Mouse (Mus musculus): Measurements from ENCODE around the gene Plpp6. TPM values are rescaled to one million over a fixed set of nuclear protein-coding genes. Genes with fewer than 3 reads are reported as not detected.

The Plpp6 gene
- polyA plus RNA-seq (2015; fragmentation: Illumina TruSeq; extraction: RNeasy Lipid Tissue Mini Kit (QIAGEN cat#74804); ENCODE audit: insufficient read depth, low replicate concordance), result 22.0 TPM

DNA sequence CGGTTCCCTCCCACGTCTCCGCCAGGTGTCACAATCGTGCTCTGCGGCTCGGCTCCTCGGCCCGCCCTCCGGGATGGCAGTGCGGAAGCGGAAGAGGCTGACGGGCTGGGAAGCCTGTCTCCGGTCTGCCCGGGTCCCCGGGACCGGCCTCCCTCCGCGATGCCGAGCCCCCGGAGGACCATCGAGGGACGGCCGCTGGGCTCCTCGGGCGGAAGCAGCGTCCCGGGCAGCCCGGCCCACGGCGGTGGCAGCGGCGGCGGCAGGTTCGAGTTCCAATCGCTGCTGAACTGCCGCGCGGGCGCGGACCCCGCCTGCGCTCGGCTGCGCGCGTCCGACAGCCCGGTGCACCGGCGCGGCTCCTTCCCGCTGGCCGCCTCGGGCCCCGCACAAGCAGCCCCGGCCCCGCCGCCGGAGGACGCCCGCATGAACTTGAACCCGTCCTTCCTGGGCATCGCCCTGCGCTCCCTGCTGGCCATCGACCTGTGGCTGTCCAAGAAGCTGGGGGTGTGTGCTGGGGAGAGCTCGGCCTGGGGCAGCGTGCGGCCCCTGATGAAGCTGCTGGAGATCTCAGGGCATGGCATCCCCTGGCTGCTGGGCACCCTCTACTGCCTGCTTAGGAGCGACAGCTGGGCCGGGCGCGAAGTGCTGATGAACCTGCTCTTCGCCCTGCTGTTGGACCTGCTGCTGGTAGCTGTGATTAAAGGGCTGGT, at the start of gene Plpp6:
TSS of gene Plpp6 (plus strand) at position 112 of the 710 bp plus-strand sequence.

DNA sequence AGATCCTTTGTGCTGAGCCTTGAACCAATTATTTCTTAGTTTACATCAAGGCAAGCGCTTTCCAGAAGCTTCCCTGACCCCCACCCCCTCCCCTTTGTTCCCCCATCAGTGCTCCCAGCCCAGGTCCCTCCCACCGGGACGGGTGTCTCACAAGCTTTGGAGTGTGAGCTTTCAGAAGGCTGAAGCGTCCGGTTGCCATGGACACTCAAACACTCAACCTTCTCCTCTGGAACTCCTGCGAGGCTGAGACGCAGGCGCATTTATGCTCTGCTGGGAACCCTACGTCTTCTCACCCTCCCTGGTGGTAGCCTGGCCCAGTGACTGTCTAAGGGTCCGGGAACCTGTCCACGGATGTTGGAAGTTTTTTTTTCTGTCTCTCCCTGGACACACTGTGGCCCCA, 3.9 kb downstream of the Plpp6 start, which contains the start of gene 4430402I18Rik:
TSS of gene 4430402I18Rik (minus strand) at position 149 of the 400 bp plus-strand sequence.

GRCm38 (mm10) chr19:28990194-28990589, 26.4 kb downstream of the Plpp6 start, which contains the start of gene Cdc37l1:
Gene Cdc37l1, plus strand, starts transcription at chr19:28990352.

Other genes with a start within 250 kb of the Plpp6 start
- 0.19 TPM for gene Slc1a1, start 128.9 kb upstream of the Plpp6 start, polyA plus RNA-seq (2015; fragmentation: Illumina TruSeq; extraction: RNeasy Lipid Tissue Mini Kit (QIAGEN cat#74804); ENCODE audit: insufficient read depth, low replicate concordance)
- gene 4430402I18Rik, start 3.8 kb downstream of the Plpp6 start, polyA plus RNA-seq (2015; fragmentation: Illumina TruSeq; extraction: RNeasy Lipid Tissue Mini Kit (QIAGEN cat#74804); ENCODE audit: insufficient read depth, low replicate concordance), result 1.7 TPM
- gene Cdc37l1, start 26.4 kb downstream of the Plpp6 start, polyA plus RNA-seq (2015; fragmentation: Illumina TruSeq; extraction: RNeasy Lipid Tissue Mini Kit (QIAGEN cat#74804); ENCODE audit: insufficient read depth, low replicate concordance), result 80.7 TPM
- gene Ak3, start 84.0 kb downstream of the Plpp6 start, polyA plus RNA-seq (2015; fragmentation: Illumina TruSeq; extraction: RNeasy Lipid Tissue Mini Kit (QIAGEN cat#74804); ENCODE audit: insufficient read depth, low replicate concordance), result 58.4 TPM
- gene Rcl1, start 137.4 kb downstream of the Plpp6 start, polyA plus RNA-seq (2015; fragmentation: Illumina TruSeq; extraction: RNeasy Lipid Tissue Mini Kit (QIAGEN cat#74804); ENCODE audit: insufficient read depth, low replicate concordance), result 19.2 TPM

All from spleen, adult 10 weeks (tissue).